Mouse (Mus musculus) liver, embryonic 11.5 days (tissue): ENCODE data around the gene Gjb3. TPM values are rescaled to one million over a fixed set of nuclear protein-coding genes. Genes with fewer than 3 reads are reported as not detected.

Experiments
- ATAC-seq: fragments of 200-750 bp; cut with Nextera tagmentation; replicated peaks from 2 replicates; pipeline ENCODE4 v1.8.0; 2017; ENCODE audit warnings: moderate number of reproducible peaks, mild to moderate bottlenecking, moderate TSS enrichment, moderate library complexity; ENCODE audit not compliant: low FRiP score
- DNase-seq: peaks from one replicate; pipeline ENCODE4 v3.0.0-alpha.2; 2017; ENCODE audit warnings: low spot score
- H3K27ac ChIP-seq: fragments of 300-500 bp; sonication (generic); 2 replicates; pipeline ENCODE4 v1.5.1; 2014; ENCODE audit warnings: mild to moderate bottlenecking, low read depth, low read length, control low read depth
- H3K27me3 ChIP-seq: fragments of 300-500 bp; sonication (generic); replicated peaks from 2 replicates; pipeline ENCODE4 v1.6.1; 2014; ENCODE audit warnings: low read length, mixed read lengths; ENCODE audit not compliant: control insufficient read depth, insufficient read depth
- H3K36me3 ChIP-seq: fragments of 300-500 bp; sonication (generic); 2 replicates; pipeline ENCODE4 v1.6.1; 2014; ENCODE audit warnings: mild to moderate bottlenecking, low read length, moderate library complexity, mixed read lengths; ENCODE audit not compliant: control insufficient read depth, insufficient read depth
- H3K4me1 ChIP-seq: fragments of 300-500 bp; sonication (generic); replicated peaks from 2 replicates; pipeline ENCODE4 v1.6.1; 2014; ENCODE audit warnings: low read length, mixed read lengths; ENCODE audit not compliant: control insufficient read depth, insufficient read depth
- H3K4me2 ChIP-seq: fragments of 300-500 bp; sonication (generic); 2 replicates; pipeline ENCODE4 v1.6.1; 2014; ENCODE audit warnings: mild to moderate bottlenecking, control low read depth, moderate library complexity
- H3K4me3 ChIP-seq: fragments of 300-500 bp; sonication (generic); 2 replicates; pipeline ENCODE4 v1.5.1; 2014; ENCODE audit warnings: low read depth, low read length, control low read depth
- H3K9ac ChIP-seq: fragments of 300-500 bp; sonication (generic); 2 replicates; pipeline ENCODE4 v1.6.1; 2014; ENCODE audit warnings: low read depth, low read length, control low read depth
- H3K9me3 ChIP-seq: fragments of 300-500 bp; sonication (generic); 2 replicates; pipeline ENCODE4 v1.6.1; 2016; ENCODE audit warnings: low read length, inconsistent platforms, mixed read lengths; ENCODE audit not compliant: control insufficient read depth
- WGBS: fragments of 180-500 bp; shearing (Covaris S2); extraction: QIAGEN DNeasy Blood & Tissue Kit; methylation state at CpG from one replicate; pipeline ENCODE4 v1.1.7; 2014; 5-methylcytosine and 5-hydroxymethylcytosine counted together
- polyA plus RNA-seq: library from polyadenylated mRNA; unstranded; fragments of >200 nt; fragmentation: Nextera tagmentation; extraction: Ambion mirVana; gene quantifications from 2 replicates; pipeline ENCODE4 v1.2.1, GENCODE M21; 2014

Gjb3 gene
- polyA plus RNA-seq, 1 experiment from 2014 or later: 0.14 TPM

DNA sequence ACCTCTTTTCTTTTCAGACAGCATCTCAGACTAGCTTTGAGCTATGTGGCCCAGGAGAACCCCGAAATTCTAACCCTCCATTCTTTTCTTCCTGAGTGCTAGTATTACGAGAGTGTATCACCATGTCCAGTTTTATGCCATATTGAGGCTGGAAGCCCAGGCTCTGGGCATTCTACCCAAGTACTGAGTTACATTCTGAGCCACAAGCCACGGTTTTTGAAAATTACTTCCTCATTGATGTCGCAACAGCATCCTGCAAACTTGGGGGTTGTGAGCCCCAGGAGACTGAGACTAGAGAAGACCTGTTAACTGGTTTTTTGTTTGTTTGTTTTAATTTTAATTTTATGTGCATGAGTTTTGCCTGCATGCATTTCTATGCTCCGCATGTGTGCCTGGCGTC lies 2.9 kb downstream of the Gjb3 start:
- H3K4me1 ChIP-seq: no peaks in the 10 kb centered on the region; the same call in none of the 2 replicates
- no peaks in the 10 kb centered on the region for H3K36me3 ChIP-seq
- H3K9me3 ChIP-seq: no peaks in the 10 kb centered on the region
- H3K27me3 ChIP-seq: peaks cover 66% of the 10 kb centered on the region
- ATAC-seq (no peak), DNase-seq (no peak)
- no peak overlapping the region for H3K9ac ChIP-seq
- no peak overlapping the region for H3K4me3 ChIP-seq
- WGBS: 46% methylated on average over 6 of the region's 6 CpGs
- no peak overlapping the region for H3K27ac ChIP-seq
- H3K4me2 ChIP-seq: no peak overlapping the region

DNA sequence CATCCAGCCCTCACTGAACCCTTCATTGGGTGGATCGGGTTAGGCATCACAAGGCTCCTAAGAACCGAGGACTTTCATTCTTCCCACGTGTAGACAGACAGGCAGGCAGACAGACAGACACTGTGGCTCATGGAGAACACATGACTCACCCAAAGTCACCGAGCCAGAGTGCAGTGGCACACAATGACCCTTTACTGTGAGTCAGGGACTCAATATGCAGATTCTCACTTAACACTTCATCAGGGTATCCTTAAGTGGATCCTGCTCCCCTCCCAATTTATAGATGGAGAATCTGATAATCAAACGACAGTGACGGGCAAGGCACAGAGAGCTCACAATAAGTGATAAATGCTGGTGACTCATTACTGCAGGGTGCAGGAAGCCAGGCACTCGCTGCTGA lies 3.4 kb downstream of the Gjb3 start:
- Histone ChIP-seq H3K36me3 (no peaks in the 10 kb centered on the region), H3K4me1 (no peaks in the 10 kb centered on the region; the same call in none of the 2 replicates), H3K4me3 (no peak overlapping the region), H3K27me3 (peaks cover 64% of the 10 kb centered on the region), H3K9me3 (no peaks in the 10 kb centered on the region), H3K27ac (no peak overlapping the region), H3K9ac (no peak overlapping the region), H3K4me2 (no peak overlapping the region)
- ATAC-seq: no peak
- 26% methylated on average over 7 of the region's 7 CpGs for WGBS
- DNase-seq: no peak

GRCm38 (mm10) chr4:127325276-127325675 lies 5.4 kb downstream of the Gjb3 start:
- H3K4me3 ChIP-seq: no peak overlapping the region
- no peak for ATAC-seq
- WGBS: 83% methylated on average over 5 of the region's 5 CpGs
- H3K27ac ChIP-seq: no peak overlapping the region
- H3K9ac ChIP-seq: no peak overlapping the region
- H3K9me3 ChIP-seq: no peaks in the 10 kb centered on the region
- no peak overlapping the region for H3K4me2 ChIP-seq
- peaks cover 44% of the 10 kb centered on the region for H3K27me3 ChIP-seq
- no peaks in the 10 kb centered on the region; the same call in 1 of the 2 replicates for H3K4me1 ChIP-seq
- no peak for DNase-seq
- no peaks in the 10 kb centered on the region for H3K36me3 ChIP-seq

DNA sequence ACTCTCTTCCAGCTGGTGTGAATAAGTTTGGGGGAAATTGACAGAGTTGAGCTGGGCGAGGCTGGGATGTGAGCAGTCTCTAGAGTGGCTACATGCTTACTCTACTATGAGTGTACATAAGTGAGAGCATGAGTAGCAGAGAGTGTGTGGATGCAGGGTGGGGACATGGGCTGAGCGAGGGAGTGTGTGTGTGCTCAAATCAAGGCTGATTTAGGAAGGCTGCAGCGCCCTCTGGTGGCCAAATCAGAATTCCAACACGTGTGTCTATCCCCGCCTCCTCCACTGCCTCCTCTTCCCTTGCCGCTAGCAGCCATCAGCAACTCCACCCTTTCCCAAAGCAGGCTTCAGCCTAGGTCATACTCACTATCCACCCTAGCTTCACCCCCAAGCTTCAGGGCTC lies 5.9 kb downstream of the Gjb3 start:
- H3K27ac ChIP-seq: no peak overlapping the region
- H3K27me3 ChIP-seq: peaks cover 39% of the 10 kb centered on the region
- ATAC-seq (peak; percentile 61), DNase-seq (peak; percentile 76)
- no peak overlapping the region for H3K9ac ChIP-seq
- H3K4me1 ChIP-seq: no peaks in the 10 kb centered on the region; the same call in 1 of the 2 replicates
- H3K4me3 ChIP-seq: no peak overlapping the region
- H3K9me3 ChIP-seq: no peaks in the 10 kb centered on the region
- no peaks in the 10 kb centered on the region for H3K36me3 ChIP-seq
- WGBS: 13% methylated on average over 6 of the region's 6 CpGs
- H3K4me2 ChIP-seq: no peak overlapping the region

- Histone ChIP-seq H3K9me3 (no peaks in the 10 kb centered on the region), H3K36me3 (no peaks in the 10 kb centered on the region), H3K4me2 (no peak overlapping the region), H3K27me3 (peaks cover 35% of the 10 kb centered on the region), H3K4me1 (no peaks in the 10 kb centered on the region; the same call in 1 of the 2 replicates), H3K4me3 (no peak overlapping the region), H3K27ac (no peak overlapping the region), H3K9ac (no peak overlapping the region)
- ATAC-seq (no peak), DNase-seq (no peak)
- WGBS: 72% methylated on average over 10 of the region's 10 CpGs
Observed at GRCm38 (mm10) chr4:127324296-127324695, 6.3 kb downstream of the Gjb3 start.

DNA sequence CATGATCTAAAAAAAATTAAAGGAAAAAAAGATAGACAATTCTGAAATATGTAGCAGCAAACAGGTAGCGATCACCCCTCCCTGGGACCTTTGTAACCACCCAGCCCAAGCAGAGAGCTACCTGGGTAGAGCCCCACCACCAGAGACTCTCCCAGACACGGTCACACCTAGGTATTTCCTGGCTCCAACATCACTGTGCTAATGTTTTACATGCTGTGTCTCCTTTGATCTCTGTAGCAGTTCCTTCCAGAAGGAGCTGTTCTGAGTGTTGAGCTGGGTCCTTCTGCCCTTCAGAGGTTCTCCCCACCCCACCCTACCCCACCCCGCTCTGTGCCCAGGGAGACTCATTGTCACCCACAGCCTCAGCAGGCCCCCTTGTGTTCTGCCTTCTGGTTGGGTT lies 7.0 kb downstream of the Gjb3 start:
- no peaks in the 10 kb centered on the region; the same call in 1 of the 2 replicates for H3K4me1 ChIP-seq
- H3K27ac ChIP-seq: no peak overlapping the region
- no peaks in the 10 kb centered on the region for H3K36me3 ChIP-seq
- no peak overlapping the region for H3K4me2 ChIP-seq
- H3K9me3 ChIP-seq: no peaks in the 10 kb centered on the region
- no peak overlapping the region for H3K9ac ChIP-seq
- ATAC-seq (no peak), DNase-seq (no peak)
- peaks cover 28% of the 10 kb centered on the region for H3K27me3 ChIP-seq
- 68% methylated on average over 3 of the region's 3 CpGs for WGBS
- H3K4me3 ChIP-seq: no peak overlapping the region

DNA sequence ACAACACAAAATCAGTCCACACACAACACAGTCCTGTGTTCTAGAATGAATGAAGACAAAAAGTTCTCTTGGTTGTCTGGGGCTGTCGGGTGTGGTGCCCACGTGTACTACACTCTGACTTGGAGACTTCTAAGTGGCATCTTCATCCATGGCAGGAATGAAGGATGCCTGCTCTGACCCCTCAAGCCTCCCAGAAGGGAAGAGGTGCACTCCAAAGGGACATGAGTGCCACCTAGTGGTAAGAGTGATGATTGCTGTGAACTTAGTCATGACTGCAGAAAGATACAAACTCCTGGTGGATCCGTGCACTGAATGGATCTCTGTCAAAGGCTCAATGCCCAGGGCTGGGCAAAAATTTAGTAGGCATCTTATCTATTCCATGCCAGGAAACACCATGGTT lies 11.0 kb downstream of the Gjb3 start:
- WGBS: 7% methylated on average over 3 of the region's 3 CpGs
- DNase-seq (no peak), ATAC-seq (peak; percentile 36; the same call in 1 of the 2 replicates)
- H3K27ac ChIP-seq: no peak overlapping the region
- H3K27me3 ChIP-seq: no peaks in the 10 kb centered on the region; the same call in 1 of the 2 replicates
- no peaks in the 10 kb centered on the region for H3K4me1 ChIP-seq
- no peak overlapping the region for H3K4me3 ChIP-seq
- no peaks in the 10 kb centered on the region for H3K36me3 ChIP-seq
- no peaks in the 10 kb centered on the region for H3K9me3 ChIP-seq
- no peak overlapping the region for H3K4me2 ChIP-seq
- H3K9ac ChIP-seq: no peak overlapping the region

- 59% methylated on average over 4 of the region's 4 CpGs for WGBS
- H3K4me3 ChIP-seq: no peak overlapping the region
- H3K27me3 ChIP-seq: peaks cover 16% of the 10 kb centered on the region
- no peaks in the 10 kb centered on the region for H3K9me3 ChIP-seq
- no peak overlapping the region for H3K9ac ChIP-seq
- H3K27ac ChIP-seq: no peak overlapping the region
- ATAC-seq: no peak
- H3K4me2 ChIP-seq: no peak overlapping the region
- no peak for DNase-seq
- H3K36me3 ChIP-seq: no peaks in the 10 kb centered on the region
- H3K4me1 ChIP-seq: no peaks in the 10 kb centered on the region; the same call in 1 of the 2 replicates
Observed at GRCm38 (mm10) chr4:127317143-127317542, 13.5 kb downstream of the Gjb3 start.

DNA sequence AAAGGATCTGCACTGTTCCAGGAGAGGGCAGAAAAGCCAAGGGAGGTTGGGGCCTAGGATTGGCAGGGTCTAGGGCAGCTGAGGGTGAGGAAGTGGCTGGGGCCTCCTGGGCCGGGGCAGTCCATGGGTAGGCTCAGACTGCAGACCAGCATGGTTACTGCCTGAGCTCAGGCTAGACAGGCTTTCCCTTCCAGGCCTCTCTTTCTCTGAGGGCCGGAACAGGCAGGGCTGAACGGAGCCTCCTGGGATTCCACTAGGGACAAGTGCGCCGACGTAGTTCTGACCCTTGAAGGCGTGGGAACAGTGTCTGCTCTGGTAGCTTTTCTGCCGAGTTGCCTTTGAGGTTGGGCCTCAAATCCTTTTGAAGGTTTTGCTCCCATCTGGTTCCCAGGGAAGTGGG lies 14.9 kb downstream of the Gjb3 start:
- H3K4me2 ChIP-seq: no peak overlapping the region
- 82% methylated on average over 7 of the region's 8 CpGs for WGBS
- no peak overlapping the region for H3K9ac ChIP-seq
- no peak overlapping the region for H3K27ac ChIP-seq
- H3K27me3 ChIP-seq: peaks cover 16% of the 10 kb centered on the region
- no peak overlapping the region for H3K4me3 ChIP-seq
- H3K9me3 ChIP-seq: no peaks in the 10 kb centered on the region
- H3K4me1 ChIP-seq: no peaks in the 10 kb centered on the region; the same call in 1 of the 2 replicates
- no peaks in the 10 kb centered on the region for H3K36me3 ChIP-seq
- ATAC-seq (no peak), DNase-seq (no peak)
